15 mouse cellular contexts compared by ENCODE assay signal in the genomic region with DNA sequence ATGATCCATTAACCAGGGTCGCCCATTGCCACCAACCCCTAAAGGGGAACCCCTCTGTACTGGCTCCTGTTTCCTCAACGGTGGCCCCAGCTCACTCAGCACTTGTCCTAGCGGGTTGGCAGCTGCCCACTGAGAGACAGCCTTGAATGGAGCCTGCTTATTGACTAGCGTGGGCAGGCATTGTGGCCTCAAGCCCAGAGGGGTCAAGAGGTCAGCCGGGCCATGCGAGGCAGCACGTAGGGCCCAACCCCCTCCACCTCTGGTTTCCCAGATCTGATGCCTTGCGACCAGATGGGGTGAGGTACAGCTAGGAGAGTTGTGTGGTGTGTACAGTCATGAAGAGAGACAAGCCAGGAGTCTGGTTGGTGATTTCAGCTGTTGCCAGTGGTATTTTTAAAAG. TPM values are rescaled to one million over a fixed set of nuclear protein-coding genes. Genes with fewer than 3 reads are reported as not detected.
DNase-seq lines count a peak whose midpoint lies in the region.
"Had no signal": no experiment of that assay in that cellular context is flagged by ENCODE, and none has a peak within 500 bp of the region (broad histone marks: within the 10 kb centered on the region; RNA-seq: fewer than 3 reads in every experiment).

No protein-coding gene starts in this region.

- H3K36me3 ChIP-seq in heart, embryonic 10.5 days = no peaks in the 10 kb centered on the region
- H3K36me3 ChIP-seq: neural tube, embryonic 12.5 days had no signal

- intact Hi-C loops in gastrocnemius, postnatal 14 days (cut with DNase I; ENCODE audit: low total_unique reads) = loop anchor here (10.0 kb wide), 1 partner anchor 283 kb away; no protein-coding TSS in a partner anchor

- H3K27ac ChIP-seq in heart, embryonic 10.5 days = no peak overlapping the region
- H3K27ac ChIP-seq: neural tube, embryonic 12.5 days had no signal

- peak; percentile 38 for DNase-seq in gastrocnemius, postnatal 10 days
- no peak for DNase-seq in gastrocnemius, postnatal 14 days
- DNase-seq in lung, postnatal 10 days = peak; percentile 31
- no peak for DNase-seq in lung, postnatal 25 days (ENCODE audit: low spot score)
- peak; percentile 73 for DNase-seq in embryo, embryonic 10.5 days (ENCODE audit: low spot score)
- peak; percentile 23 for DNase-seq in mesoderm, embryonic 11.5 days (ENCODE audit: low read depth, low spot score)
- DNase-seq in heart, embryonic 10.5 days (ENCODE audit: low spot score) = no peak
- DNase-seq in cerebellum, adult 11 months = no peak

- no peaks in the 10 kb centered on the region for H3K9me3 ChIP-seq in heart, embryonic 10.5 days
- H3K9me3 ChIP-seq: neural tube, embryonic 12.5 days had no signal

- H3K27me3 ChIP-seq in heart, embryonic 10.5 days (ENCODE audit: insufficient read depth, poor library complexity, severe bottlenecking) = peaks cover 41% of the 10 kb centered on the region

- H3K4me1 ChIP-seq in heart, embryonic 10.5 days = peaks cover 14% of the 10 kb centered on the region

- H3K4me3 ChIP-seq in heart, embryonic 10.5 days = no peak overlapping the region
- H3K4me3 ChIP-seq: neural tube, embryonic 12.5 days had no signal

- 44% methylated on average over 8 of the region's 8 CpGs for WGBS in heart, embryonic 10.5 days

RNA-seq across cellular contexts. Expression of a gene that starts 5.0 kb away (rescaled TPM):
- under 1 TPM; 0.23 to 0.31 TPM for total RNA-seq in gastrocnemius, postnatal 10 days (2021)
- total RNA-seq in gastrocnemius, postnatal 14 days (2021) = under 1 TPM; 0.02 TPM
- 0.04 and 0.25 TPM in 2 replicates for polyA plus RNA-seq in heart, embryonic 10.5 days (2016; fragmentation: Nextera tagmentation; extraction: Ambion mirVana)

RNA-seq across cellular contexts. Expression of a gene that starts 20.4 kb away (rescaled TPM):
- total RNA-seq in gastrocnemius, postnatal 10 days (2021) = 10 to 100 TPM; 16.6 to 18.5 TPM
- 10 to 100 TPM; 15.9 to 16.1 TPM for total RNA-seq in gastrocnemius, postnatal 14 days (2021)
- polyA plus RNA-seq in heart, embryonic 10.5 days (2016; fragmentation: Nextera tagmentation; extraction: Ambion mirVana) = 50.6 and 56.6 TPM in 2 replicates

RNA-seq across cellular contexts. Expression of a gene that starts 36.5 kb away (rescaled TPM):
- total RNA-seq in gastrocnemius, postnatal 10 days (2021) = 10 to 100 TPM; 23.0 to 25.3 TPM
- total RNA-seq in gastrocnemius, postnatal 14 days (2021) = 10 to 100 TPM; 13.4 to 18.5 TPM
- polyA plus RNA-seq in heart, embryonic 10.5 days (2016; fragmentation: Nextera tagmentation; extraction: Ambion mirVana) = 8.0 and 10.8 TPM in 2 replicates

RNA-seq across cellular contexts. Expression of a gene that starts 51.1 kb away (rescaled TPM):
- total RNA-seq in gastrocnemius, postnatal 10 days (2021) = not detected
- total RNA-seq in gastrocnemius, postnatal 14 days (2021) = not detected
- polyA plus RNA-seq in heart, embryonic 10.5 days (2016; fragmentation: Nextera tagmentation; extraction: Ambion mirVana) = 0.28 and 2.3 TPM in 2 replicates
- total RNA-seq: layer of hippocampus, postnatal 25 days had no signal
- polyA plus RNA-seq: CD4-positive, CD25-positive, alpha-beta regulatory T cell, adult 4 months; forebrain, embryonic 16.5 days; heart, postnatal 0 days; lung, postnatal 0 days; neural tube, embryonic 12.5 days; stomach, embryonic 16.5 days had no signal

RNA-seq across cellular contexts. Expression of a gene that starts 51.4 kb away (rescaled TPM):
- 100 to 1,000 TPM; 301 to 324 TPM for total RNA-seq in gastrocnemius, postnatal 10 days (2021)
- total RNA-seq in gastrocnemius, postnatal 14 days (2021) = 100 to 1,000 TPM; 194 to 231 TPM
- 287 and 294 TPM in 2 replicates for polyA plus RNA-seq in heart, embryonic 10.5 days (2016; fragmentation: Nextera tagmentation; extraction: Ambion mirVana)

Comparison
In these comparisons a context has a peak if more than half of its experiments do, and no peak if none do; other contexts are left out.
1. DNase-seq: peak in gastrocnemius, postnatal 10 days (single experiment), lung, postnatal 10 days (single experiment), embryo, embryonic 10.5 days (single experiment) and mesoderm, embryonic 11.5 days (single experiment); none in gastrocnemius, postnatal 14 days (single experiment), lung, postnatal 25 days (single experiment), heart, embryonic 10.5 days (single experiment) and cerebellum, adult 11 months (single experiment).